Mouse (Mus musculus): ENCODE measurements around the gene Sel1l3.

Sel1l3 gene

DNA sequence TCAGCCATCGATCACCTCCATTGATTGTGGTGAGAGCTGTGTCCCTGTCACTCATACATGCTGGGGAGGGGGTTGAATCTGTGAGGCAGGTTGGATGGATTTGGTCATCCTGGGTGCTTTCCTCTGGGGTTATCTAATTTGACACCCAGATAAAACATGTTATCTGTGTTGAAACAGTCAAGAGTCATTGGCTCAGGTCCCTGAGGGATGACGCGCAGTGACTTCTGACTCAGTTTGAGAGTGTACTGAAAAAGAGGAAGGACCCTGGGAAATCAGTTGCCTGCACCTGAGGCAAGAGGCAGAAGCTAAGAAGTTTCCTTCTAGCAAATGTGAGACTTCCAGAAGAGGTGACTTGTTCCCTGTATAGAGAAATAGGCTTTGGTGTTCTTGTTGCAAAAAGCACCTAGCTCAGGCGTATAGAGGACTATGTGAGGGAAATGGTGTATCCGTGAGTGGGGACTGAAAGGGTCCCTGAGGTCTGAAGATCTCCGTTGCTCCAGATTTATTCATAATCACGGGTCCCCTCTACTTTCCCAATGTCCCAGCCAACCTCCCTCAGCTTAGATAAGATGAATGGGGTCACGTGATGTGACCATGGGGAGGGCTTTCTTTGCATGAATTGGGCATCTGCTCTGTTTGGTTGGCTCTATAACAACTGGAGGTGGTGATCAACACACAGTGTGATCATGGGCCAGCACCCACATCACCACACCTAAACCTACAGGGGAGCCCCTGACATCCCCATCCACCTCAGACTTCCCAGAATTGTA lies 73.4 kb downstream of the Sel1l3 start:
- DNase-seq (ENCODE audit: low spot score): no peak

DNA sequence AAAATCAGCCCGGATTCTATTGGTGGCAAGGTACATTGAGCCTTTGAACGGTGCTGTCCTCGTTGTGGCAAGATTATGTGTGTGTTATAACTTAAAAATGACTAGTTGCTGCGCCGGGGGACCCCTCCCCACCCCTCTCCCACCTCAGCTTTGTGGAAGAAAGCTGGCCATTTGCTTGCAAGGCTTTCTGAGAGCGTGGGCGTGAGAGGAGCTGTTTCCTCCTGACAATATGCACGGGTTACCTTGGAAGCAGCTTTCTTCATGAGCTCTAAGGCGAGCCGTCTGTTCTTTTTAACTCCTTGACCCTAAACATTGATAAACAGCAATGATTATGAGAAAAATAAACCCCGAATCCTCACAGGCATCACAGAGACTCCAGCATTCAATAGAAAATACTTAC lies 74.2 kb downstream of the Sel1l3 start:
- no peak for DNase-seq (ENCODE audit: low spot score)

DNA sequence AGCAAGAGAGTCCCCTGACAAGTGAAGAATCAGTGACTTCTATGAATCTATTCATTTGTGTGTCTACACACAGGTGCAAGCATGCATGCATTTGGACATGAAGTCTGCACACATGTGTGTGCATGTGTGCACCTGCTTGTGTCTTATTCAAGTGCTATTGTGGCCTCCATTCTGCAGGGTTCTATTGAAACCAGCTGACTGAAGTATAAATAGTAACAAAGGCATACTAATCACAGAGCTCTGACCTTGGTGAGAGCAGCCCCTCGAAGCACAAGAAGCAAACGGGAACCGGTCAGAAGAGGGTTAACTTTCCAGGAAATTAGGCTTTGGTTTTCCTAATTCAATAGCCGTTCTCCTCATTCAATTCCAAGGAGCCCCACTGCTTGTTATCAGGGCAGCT lies 74.6 kb downstream of the Sel1l3 start:
- DNase-seq (ENCODE audit: low spot score): no peak

DNA sequence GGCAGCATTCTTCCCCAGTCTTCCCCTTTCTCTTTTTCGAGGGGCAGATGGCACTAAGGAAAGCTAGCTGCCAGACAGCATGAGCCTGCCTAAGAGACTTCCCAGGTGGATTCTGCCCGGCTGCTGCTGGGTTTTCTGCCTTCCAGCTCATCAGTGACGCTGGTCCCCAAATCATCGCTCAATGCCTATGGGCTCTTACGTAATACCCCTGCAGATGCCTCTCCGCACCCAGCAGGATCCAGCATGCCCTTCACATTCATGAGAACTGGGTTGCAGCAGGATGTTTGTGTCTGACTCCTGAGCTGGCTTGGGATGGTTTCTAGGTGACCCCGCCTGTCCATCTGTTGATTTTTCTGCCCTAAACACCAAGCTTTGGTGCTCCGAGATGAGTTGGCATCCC lies 75.7 kb downstream of the Sel1l3 start:
- no peak for DNase-seq (ENCODE audit: low spot score)

DNA sequence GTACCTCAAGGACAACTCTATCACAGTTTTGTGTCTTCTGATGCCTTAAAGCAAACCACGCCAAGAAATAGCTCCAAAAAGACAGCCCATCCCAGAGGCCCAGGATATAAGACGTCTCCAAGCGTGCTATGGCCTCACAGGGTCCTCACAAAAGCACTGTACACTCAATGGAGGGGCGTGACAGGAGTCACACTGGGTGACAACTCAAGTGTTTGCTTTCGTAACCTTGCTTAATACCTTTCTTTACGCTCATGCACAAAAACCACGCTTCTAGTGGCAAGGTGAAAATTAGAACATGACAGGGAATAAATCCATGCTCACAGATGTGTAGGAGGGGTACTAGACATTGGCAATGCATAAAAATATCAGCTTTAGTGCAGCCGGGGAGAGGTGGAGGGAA lies 77.7 kb downstream of the Sel1l3 start:
- DNase-seq (ENCODE audit: low spot score): no peak

DNA sequence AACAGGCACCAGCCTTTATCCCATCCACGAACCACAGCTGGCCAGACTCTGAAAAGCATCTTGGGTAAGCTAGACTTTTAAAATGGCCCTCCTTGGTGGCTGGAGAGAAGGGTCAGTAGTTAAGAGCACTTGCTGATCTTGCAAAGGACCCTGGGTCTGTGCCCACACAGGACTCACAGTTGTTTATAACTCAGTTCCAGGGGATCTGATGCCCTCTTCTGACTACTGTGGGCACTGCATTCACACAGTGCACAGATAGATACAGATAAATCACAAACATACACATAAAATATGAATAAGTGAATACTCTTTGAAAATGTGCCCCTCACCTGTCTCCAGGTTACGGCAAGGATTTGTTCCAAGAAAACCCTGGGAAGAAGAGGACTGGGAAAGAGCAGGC lies 79.7 kb downstream of the Sel1l3 start:
- no peak for DNase-seq (ENCODE audit: low spot score)

DNA sequence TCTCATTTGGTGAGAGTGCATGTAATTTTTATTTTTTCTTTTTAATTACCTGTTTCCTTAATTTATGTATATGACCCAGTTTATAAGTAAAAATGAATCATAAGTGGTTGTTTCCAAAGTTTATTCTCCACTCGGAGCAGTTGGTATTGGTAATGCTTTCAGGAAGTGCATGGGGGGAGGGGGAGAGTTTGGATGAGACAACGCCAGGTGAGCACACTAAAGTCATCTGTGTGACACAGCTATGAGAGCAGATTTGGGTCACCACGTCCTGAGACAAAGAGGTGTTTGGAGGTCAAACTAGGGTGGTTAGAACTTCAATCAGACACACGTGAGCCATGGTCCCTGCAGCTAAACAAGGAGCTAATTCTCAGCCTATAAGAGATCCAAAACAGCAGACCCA lies 89.0 kb downstream of the Sel1l3 start:
- DNase-seq (ENCODE audit: low spot score): no peak

DNA sequence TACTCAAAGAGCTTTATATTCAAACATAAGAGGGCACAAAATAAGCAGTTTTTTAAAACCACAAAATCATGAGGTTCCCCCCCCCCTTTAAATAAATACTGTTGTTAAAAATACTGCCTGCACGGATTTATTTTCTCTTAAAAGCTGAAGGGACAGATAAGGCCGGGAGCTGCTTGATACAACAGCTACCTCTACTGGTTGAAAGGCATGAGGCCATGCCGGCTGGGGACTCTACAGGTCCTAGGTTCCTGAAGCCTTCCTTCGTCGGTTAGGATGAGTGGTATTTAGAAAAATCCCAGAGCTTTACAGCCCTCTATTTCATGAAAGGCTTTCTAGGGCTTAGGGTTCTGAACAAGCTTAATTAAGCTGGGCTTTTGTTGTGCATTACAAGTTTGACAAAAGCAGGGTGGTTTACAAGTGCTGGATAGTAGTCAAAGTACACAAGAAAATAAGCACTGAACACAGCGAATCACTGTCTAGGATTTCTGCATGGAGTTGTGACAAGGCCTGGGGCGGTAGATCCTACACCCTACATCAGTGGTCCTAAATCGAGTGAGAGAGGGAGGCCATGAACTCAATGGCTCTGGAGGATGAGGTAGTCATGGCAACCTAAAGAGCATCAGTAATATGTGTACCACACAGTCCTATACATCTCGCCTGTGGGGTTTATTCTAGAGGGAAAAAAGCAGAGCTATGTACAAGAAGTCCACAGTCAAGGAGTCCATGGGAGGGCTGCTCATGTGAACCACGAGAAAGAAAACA lies 90.0 kb downstream of the Sel1l3 start:
- DNase-seq (ENCODE audit: low spot score): peak; percentile 19

DNA sequence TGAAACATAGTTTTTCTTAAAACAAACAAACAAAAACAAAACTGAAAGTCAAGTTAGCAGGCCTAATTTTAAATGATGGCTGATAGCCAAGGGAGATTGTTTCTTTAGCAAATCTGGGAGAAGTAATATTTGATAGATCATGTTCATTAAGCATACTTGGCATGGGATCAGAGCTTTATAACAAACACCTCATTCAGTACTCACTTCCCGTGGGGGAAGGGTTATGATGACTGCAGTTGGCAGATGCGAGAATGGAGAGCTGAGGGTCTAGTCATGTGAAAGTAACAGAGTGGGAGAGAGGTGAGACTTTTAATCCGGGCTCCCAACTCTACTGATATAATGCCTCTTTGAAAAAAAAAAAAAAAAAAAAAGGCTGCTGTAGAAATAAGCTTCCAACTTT lies 94.0 kb downstream of the Sel1l3 start:
- DNase-seq (ENCODE audit: low spot score): no peak

DNA sequence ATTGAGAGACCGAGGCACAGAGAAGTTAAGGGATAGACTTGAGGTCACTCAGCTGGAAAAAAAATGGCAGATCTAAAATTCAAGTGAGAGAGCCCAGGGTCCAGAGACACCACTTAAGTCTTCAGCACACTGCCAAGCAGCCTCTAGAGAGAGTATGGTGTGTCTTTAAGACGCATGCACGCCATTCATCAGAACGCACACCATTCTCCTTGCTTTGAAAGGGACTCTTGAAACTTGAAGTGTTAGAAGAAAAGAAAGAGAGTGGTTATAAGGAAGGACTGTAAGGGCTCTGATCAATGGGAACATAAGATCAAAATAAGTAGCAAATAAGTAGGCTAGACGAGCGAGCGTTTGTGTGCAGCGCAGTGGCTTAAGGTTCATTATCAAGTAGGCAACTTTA lies 95.5 kb downstream of the Sel1l3 start:
- DNase-seq (ENCODE audit: low spot score): no peak

DNA sequence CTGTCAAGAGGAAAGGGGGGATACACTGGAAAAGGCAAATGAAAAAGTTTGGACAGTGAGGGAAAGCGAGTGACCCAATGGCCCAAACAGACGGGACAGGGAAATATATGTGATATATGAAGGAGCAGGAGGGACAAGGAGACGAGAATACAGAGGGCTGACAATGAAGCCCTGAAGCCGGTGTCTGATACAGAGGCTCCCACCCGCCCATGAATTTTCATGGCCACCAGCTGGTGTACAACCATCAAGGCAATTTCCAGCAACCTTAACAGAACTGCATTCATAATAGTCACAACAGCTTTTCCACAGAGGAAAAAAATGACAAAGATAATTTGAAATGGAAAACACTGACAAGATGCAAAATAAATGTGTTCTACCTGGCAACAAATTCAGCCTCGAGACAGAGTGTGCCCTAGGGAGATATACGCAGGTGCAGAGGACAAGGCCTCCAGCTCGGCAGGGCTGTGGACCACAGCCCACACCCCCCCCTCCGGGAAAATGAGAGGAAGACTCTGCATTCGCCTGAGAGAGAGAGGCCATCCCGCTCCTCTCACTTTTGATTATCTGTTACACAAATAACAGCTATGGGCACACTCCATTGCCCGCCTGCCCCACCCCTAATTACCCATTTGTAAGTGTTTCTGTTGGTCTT lies 99.0 kb downstream of the Sel1l3 start:
- no peak for DNase-seq (ENCODE audit: low spot score)

DNA sequence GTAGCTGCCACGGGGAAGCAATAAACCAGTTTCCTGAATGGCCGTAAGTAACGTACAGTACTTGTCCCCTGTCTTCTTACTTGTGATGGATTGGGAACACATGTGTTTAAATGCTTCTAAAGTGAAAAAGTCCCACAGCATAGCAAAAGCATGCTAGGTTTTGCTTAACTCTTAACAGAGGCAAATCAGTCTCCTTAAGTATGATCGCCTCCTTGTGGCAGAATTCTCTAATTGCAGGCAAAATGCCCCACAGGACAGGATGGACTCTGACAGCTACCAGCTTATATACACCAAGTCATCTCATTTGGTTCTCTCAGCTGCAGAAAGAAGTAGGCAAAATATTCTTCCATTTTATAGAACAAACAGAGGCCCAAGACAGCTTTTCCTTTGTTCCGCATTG lies 100.8 kb downstream of the Sel1l3 start:
- DNase-seq (ENCODE audit: low spot score): peak; percentile 19

DNA sequence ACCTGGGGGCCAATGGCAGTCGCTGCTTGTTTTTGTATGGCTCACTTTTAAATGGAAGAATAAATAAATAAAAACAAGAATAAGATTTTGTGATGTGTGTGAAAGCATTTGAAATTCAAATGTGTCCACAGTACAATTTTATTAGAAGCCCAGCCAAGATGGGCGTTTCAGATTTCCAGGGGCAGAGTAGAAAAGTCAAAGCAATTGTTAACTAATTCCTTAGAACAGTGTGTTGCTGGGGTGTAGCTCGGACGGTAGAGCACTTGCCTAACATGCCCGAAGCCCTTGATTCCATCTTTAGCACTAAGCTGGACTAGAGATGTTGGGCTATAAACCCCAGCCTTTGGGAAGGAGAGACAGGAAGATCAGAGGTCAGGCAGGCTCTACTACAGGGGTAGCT lies 102.7 kb downstream of the Sel1l3 start:
- DNase-seq (ENCODE audit: low spot score): peak; percentile 24

DNA sequence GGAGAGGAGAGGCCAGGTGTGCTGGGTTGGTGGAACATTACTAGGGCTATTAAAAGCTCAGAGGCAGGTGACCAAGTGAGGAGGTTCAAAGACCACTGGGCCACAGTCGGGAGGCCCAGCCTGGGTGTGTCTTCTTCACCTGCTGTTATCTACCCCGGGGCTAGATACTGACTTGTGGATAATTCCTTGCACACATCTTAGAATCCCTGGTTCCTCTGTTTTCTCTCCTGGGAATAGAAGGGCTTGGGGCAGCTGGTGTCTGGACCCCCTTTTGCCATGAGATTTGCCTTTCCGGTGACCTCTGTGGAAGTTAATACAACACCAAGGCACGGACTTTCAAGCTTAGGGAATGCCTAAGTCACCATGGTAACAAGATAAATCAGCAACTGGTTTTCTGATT lies 103.5 kb downstream of the Sel1l3 start:
- DNase-seq (ENCODE audit: low spot score): peak; percentile 83

DNA sequence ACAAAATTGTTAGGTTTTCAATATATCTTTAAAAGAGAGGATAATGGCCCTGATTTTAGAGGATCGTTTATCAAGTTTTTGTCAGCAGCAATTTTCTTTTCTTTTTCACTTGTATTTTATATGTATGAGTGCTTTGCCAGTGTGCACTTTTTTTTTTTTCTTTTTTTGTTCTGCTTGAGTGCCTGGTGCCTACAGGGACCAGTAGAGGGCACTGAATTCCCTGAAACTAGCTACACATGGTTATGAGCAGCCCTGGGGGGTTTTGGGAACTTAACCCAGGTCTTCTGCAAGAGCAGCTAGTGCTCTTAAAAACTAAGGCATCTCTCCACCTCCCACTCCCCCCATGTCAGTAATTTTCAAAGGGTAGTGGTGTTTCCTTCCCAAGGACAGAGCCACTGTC lies 105.1 kb downstream of the Sel1l3 start:
- DNase-seq (ENCODE audit: low spot score): peak; percentile 22

DNA sequence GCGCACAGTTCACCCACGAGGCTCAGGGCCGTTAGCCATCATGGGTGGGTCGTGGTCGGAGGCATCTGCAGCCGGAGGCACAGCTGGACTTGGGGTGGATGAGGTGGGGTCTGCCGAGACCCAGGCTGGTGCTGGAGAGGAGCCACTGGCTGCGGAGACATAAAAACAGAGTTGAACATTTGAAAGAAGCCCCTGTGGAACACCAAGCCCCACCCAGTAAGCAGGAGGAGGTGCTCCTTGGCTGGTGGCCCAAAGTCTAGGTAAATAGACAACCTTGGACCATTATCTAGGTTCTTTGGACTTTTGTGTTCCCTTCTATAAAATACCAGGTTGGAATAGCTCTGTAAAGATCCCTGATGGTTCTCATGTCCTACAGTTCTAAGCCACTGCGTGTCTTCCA lies 105.7 kb downstream of the Sel1l3 start:
- peak; percentile 30 for DNase-seq (ENCODE audit: low spot score)

DNA sequence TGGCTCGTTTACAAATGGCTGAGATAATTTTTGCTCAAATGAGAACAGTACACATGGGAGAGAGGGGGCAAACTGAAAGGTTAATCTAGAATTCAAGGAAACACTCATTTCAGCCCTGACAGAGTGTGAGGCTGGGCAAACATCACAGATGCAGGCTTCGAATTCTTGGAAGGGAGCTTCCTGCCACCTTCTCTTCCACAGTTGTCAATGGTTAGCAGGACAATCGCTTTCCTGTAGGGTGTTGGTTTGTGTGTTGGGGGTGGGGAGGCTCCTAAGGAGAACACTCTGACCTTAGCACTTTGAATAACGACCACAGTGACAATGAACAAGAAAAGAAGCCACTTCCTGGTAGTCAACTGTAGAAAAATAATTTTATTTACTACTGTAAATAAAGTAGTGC lies 107.0 kb downstream of the Sel1l3 start:
- DNase-seq (ENCODE audit: low spot score): peak; percentile 79

DNA sequence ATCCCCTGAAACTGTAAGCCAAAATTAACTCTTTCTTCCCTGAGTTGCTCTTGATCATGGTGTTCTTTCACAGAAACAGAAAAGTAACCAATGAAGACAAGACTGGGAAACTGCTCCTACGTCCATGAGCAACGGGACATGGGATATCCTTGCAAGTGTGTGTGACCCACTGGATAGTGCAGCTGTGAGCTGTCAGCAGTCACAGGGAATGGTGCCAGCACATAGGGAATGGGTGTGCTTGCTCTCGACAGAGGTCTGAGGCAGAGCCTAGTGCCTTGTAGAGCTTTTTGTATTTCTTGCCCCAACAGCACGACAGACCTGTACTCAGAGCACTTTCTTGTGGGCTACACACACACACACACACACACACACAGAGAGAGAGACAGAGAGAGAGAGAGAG lies 107.6 kb downstream of the Sel1l3 start:
- DNase-seq (ENCODE audit: low spot score): no peak

DNA sequence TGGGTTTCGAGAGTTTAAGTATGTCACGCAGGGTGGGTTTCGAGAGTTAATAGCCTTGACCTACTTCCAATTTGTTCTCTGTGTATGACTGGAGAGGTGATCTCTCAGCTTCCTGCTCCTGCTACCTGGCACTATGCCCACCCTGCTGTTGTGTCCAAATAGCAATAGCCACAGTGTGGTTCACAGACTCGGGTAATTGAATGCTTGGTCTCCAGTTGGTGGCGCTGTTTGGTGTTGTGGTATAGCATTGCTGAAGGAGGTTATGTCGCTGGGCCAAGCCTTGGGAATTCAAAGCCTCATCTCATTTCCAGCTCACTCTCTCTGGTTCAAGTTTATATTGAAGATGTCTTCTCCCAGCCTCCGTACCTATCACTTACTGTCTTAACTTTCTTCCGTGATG lies 108.0 kb downstream of the Sel1l3 start:
- no peak for DNase-seq (ENCODE audit: low spot score)

DNA sequence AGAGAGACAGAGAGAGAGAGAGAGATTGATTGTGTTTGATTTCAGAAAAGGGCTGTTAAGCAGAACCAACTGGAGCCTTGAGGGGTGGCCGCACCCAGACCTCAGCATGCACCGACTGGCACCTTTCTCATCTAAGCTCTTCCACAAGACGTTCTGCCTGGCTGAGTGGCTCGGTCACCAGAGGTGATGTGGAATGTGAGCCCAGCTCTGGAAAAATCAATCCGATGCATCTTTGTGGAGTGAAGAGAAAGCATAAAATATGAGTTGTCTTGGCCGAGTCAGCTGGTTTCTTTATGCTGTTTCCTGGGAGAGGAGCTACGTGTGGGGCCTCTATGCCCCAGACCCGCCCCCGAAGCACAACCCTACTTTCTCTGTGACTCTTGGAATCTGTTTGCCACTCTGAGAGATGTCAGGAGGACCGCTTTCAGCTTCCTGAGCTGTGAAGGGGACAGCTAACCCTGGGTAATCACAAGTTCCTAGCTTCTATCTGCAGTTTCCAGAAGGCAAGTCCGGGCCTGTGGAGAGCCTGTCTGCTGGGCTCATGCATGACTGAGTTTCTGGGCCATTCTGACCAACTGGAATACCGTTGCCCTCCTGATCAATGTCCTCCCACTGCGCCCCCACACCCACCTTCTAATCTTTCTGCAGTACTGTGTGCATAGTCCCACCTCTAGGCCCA lies 109.4 kb downstream of the Sel1l3 start:
- DNase-seq (ENCODE audit: low spot score): no peak

DNA sequence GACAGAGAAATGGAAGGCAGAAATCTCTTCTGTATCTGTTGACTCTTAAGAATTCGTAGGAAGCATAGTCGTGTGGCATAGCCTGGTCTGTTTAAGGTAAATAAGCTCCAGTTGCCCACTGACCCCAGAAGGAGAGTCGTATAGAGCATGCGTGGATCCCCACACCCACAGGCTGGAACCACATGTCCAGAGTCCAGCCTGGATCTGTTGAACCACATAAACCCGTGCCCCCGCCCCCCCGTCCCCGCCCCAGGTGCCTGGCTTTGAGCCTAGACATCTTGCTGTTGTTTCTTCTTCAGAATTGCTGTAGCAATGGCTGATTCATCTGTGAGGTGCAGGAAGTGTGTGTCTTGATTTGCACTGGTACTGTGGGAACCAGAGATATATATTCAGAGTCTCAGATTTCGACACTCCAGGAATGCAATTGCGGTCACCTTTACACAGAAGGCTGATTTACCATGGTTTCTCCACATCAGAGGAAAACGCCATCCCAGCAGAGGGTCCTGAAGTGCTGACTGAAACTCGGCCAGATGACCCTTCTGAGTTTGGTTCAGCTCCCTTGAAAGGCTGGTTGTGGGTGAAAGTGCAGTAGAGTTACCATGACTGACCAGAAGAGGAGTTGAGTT lies 111.8 kb downstream of the Sel1l3 start:
- peak; percentile 49 for DNase-seq (ENCODE audit: low spot score)

DNA sequence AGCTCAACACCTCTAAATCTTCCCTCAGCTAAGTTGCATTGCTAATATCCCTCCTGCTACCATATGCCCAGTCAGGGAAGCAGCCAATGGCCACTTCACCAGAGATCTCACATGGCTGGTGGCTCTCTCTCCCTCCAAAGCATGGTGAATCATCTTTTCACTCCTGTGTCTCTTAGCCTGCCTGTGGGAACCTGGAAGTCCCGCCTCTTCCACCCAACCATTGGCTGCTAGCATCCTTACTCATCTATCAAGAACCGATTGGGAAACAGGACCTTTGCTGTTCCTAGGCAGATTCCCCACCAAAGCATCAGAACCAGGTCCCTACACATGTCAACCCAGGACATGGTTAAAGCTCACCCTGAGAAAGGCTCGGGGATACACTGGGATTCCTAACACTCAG lies 122.4 kb downstream of the Sel1l3 start:
- DNase-seq (ENCODE audit: low spot score): no peak
